Mouse (Mus musculus): ENCODE measurements around the gene Tenm2. TPM values are rescaled to one million over a fixed set of nuclear protein-coding genes. Genes with fewer than 3 reads are reported as not detected.
A peak's percentile ranks its signal among the peaks of the same experiment; 100 is the strongest.

The Tenm2 gene
- total RNA-seq, 4 experiments from 2014 or later: 143 to 181 (median 156) TPM

DNA sequence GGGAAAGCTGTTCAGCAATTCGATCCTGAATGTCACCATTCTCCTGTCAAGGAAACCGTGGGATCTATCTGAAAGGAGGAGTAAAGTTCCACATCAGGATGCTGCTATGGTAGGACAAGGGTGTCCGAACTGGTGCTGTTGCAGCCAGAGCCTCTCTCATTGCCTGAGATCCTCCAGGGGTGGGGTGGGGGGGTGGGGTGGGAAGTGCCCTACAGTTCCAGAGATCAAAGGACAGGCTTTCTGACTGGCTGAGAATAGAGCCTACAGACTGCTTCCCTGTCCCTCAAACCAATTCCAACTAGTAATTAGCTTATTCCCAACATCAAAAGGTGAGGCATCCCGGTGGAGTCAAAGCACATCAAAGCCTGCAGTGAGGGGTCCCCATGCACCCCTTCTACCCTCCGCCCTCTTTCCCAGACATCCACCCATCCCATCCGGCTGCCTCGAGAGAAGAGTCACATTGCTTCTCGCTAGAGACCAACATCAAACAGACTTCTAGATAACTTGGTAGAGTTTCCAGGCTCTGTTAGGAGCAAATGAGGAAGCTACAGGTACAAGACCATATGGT lies 630.9 kb downstream of the Tenm2 start:
- DNase-seq (ENCODE audit: low spot score in 2 of 2): no peak

DNA sequence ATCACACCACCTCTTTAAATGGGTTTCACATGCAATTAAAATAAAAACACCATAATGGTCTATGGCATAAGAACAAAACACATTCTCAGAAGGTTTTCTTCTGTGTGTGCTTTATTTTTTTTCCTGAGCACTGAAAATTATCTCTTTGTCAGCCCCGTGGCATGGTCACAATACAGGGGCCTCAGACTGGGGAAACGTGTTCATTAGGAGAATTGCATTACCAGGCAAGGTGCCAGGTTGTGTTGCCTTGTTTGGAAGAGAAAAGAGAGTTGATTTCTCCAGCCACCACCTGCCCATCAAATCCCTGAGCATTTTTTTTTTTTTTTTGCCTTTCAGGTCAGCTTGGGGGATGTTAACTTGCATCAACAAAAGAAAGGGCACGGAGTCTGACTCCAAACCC lies 631.5 kb downstream of the Tenm2 start:
- no peak for DNase-seq (ENCODE audit: low spot score in 2 of 2)

DNA sequence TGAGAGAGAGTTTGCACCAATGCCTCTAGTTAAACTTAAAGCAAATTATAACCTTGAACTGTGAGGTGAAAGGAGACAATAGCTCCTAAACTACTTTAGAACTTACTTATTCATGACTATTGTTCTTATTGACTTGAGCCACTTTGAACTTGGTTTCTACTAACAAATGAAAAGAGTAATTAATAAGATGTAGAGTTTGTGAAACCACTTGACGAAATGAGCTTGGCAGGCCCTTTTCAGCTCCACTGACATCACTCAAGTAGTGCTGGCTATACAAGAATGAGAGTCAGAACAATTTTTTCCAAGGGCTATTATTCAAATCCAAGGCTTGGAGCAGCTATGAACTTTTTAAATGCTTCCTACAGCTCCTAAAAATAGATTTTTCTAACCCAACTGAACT lies 643.3 kb downstream of the Tenm2 start:
- no peak for DNase-seq (ENCODE audit: low spot score in 2 of 2)

DNA sequence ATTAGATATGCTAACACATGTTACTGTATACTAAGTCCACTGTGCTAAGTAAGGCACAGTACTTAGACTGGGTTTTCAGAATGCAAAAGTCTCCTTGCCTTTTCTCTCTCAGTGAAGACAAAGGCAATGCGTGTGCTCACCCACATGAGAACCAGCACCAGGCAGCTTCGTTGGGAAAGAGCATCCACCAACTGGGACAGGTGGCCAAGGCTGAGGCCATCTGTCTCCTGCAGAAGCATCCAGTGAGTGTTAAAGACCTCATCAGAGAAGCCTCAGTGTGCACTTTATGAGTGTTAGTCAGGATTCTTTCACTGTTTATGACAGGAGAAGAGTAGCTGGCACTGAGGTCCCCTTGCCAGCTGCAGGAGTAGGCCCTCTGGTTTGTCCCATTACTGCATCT lies 669.6 kb downstream of the Tenm2 start:
- peak; percentile 84 to 86 for DNase-seq (ENCODE audit: low spot score in 2 of 2)

DNA sequence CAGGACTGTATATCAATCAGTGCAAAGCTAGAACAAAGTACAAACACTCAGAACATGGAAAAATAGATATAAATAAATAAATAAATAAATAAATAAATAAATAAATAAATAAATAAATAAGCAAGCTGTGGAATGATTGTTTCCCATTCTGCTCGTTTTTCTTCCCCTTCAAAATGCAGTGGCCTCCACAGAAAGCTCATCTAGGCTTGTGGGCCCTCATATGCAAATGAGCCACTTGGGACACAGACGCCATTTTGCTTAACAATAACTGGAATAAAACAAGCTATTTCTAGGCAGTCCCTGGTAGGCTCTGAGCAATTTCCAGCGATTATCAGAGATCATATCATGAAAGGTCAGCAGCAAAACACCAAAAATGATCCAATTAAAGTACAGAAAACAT lies 672.9 kb downstream of the Tenm2 start:
- no peak for DNase-seq (ENCODE audit: low spot score in 2 of 2)

DNA sequence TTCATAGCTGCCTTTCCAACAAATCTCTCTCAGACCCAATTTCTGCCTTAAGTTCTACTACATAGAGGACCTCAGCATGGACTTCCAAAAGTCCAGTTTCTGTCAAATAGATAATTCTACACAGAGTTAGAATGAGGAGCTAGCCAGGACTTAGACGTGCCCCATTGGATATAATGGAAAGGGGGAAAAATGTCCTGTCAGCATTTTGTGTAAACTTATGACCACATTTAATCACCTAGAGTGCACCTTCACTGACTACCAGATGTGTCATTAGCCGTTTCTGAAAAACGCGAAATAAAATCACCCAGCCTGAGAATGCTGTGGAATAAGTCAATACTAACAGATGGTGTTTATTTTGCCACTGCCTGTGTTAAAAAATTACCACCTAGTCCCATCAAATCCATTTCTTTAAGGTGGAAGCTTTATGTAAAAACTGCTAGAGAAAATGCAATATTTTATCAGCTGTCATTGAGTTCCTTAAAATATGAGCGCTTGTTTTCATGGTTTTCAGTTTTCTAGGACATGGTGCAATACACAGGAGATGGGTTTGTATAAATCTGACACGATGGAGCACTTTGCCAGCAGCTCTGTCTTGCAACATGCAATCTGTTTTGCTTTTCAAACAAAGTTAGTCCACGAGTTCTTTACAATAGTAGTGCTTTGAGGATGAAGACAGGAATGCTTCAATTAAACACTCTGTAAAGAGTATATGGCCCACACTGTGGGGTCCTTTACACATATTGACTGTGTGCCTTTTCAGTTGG lies 674.8 kb downstream of the Tenm2 start:
- no peak for DNase-seq (ENCODE audit: low spot score in 2 of 2)

DNA sequence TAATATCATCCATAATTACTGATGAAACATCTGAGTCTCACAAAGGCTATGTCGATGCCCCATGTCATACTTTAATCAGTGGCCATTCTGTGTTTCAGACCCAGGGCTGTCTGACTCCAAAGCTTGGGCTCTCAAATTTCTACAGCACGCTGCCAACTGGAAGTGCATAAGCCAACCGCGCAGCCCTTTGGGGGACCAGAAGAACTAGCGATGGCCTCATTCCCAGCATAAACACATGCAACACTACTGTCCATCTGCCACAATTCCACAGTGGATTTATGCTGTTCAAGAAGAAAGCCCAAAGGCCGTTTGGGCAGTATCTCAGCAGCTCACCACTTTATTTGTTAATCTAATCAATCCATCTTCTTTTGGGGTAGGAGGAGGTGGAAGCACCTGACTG lies 678.4 kb downstream of the Tenm2 start:
- no peak for DNase-seq (ENCODE audit: low spot score in 2 of 2)

DNA sequence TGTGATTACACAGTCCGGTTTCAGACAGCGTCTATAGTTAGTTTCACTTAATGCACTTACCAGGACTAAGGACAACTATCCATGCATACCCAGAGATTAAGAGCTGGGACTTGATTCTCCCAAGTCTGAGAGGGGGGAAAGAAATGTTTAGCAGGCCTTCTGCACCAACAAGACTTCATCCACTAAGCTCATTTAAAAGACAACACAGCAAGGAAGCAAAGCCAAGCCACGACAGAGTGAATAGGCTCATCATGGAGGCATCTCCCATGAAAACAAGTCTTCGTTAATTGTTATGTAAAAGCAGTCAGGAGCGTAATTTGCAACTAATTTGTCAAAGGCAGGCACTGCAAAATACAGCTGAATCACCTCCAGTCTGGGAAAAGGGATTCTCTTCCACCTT lies 682.5 kb downstream of the Tenm2 start:
- DNase-seq (ENCODE audit: low spot score in 2 of 2): no peak

DNA sequence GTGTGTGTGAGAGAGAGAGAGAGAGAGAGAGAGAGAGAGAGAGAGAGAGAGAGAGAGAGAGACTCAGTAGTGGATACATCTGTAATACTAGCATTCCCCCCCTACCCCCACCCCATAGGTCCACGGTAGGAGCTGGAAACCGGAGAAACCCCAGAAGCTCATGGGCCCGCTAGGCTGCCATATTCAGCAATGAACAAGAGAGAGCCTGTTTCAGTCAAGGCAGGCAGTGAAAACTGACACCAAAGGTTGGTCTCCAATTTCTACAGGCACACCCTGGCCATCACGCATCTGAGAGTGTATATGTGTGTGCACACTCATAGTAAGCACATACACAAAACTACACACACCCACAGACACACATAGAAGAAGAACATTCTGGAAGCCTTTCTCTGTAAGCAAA lies 685.1 kb downstream of the Tenm2 start:
- DNase-seq (ENCODE audit: low spot score in 2 of 2): no peak

DNA sequence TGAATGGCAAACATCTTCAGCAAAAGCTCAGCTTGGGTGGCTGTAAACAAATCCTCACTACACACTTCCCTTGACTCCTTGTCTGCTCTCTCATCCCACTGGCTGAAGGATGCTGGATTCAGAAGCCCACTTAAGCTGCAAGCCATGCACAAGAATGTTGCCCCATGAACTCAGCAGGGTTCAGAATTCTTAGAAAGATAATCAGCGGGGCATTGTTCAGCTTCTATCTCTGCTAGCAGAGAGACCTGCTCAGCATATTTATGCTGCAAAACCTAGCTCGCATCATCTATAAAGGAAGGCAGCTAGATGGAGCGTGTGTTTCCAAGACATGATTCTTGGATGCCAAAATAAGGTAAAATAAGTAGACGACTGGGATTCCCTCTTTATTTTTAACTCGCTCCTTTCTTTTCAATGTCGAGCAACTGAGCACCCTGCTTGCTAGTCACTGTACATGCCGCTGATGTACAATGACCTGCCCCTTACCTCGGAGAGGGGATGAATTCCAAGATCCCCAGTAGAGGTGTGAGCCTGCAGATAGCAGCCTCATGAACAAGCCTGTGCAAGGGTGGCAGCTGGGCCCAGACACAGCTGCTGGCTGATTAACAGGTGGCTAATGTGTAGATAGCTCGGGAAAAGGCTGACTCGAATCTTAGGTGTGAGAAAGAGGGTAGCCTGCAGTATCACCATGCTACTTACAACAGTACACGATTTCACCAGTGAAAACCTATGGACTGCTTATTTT lies 686.2 kb downstream of the Tenm2 start:
- no peak for DNase-seq (ENCODE audit: low spot score in 2 of 2)

DNA sequence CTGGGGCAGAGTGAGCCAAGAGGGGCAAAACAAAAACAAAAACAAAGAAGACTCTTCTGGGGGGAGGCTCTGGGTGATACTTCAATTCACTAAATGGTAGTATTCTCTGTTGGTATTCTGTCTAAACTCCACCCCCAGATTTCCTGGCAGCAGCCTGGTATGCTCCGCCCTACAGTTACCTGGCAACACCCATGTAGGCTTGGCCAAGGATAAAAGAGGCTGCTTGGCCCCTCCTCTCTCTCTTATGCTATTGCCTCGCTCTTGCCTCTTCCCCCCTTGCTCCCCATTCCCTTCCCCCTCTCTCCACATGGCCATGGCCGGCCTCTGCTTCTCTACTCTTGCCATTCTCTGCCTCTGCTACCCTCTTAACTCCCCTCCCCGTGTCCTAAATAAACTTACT lies 687.6 kb downstream of the Tenm2 start:
- DNase-seq (ENCODE audit: low spot score in 2 of 2): no peak

DNA sequence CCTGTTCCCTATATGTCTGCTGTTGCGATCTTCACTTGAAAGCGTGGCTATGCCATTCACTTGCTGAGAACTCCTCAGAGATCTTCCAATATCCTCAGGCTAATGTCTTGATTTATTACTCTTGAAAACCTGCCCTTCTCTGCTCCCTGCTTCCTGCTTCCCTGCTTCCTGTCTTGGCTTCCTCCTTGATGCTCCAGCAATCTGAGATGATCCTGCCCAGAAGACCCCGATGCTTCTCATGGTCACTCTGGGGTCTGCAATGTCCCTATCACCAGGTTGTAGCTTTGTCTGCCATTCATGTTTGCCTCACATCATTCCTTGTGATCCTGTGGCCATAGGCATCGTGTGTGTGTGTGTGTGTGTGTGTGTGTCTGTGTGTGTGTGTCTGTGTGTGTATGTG lies 697.6 kb downstream of the Tenm2 start:
- no peak for DNase-seq (ENCODE audit: low spot score in 2 of 2)

DNA sequence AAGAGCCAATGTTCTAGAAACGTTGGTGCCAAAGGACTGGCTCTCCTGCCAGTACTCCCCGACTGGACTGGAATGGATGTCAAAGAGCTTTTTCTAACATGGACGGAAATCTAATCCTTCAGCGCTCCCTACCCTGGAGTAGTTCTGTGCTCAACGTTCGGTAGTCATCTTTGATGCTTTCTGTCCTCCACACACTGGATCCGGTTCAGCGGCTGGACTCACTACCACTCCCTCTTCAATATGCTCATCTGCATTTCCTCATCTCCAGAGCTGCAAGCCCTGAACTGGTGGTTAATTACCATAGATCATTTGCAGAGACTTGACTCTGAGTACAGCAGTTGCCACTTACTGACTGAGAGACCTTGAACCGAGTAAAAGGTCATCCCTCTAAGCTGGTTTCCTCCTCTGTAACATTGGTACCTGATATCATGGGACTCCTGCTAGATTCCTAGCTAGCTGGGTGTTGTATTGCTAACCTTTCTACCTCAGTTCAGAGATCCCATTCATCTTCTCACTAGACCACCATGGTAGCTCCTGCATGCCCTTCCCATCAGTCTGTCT lies 698.1 kb downstream of the Tenm2 start:
- DNase-seq (ENCODE audit: low spot score in 2 of 2): no peak

DNA sequence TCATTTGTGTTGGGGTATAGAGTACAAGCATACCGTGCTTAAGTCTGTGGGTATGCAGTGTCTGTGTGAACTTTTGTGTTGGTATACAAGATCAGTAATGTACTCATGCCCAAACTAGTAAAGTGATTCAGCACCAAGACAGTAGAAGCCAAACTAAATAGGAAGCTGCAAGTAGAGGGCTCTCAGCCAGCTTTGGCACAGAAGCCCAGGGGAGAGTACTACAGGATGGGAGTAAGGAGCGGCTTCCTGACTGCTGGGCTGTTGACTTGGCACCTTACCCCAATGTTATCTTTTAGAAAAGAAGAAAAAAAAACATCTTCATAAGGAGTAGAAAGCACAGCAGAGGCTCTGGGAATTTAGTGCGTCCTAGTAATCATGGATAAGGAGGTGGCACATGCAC lies 700.2 kb downstream of the Tenm2 start:
- DNase-seq (ENCODE audit: low spot score in 2 of 2): no peak

DNA sequence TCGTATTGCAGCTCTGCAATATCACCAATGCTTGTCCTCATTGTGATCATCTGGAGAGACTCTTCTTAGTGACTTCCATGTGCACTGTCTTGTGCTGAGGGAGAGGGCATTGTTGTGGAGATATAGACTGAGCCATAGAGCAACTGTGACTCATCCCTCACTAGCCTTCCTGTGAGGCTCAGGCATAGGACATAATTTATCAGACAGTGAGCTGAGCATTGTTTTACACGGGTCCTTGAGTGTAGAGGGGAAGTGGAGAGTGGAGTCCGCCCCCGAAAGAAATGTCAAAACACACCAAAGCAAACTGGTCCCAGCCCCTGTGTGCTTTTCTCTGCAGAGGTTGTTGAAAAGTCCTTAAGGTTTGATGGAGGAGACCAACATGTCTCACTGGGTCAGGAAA lies 704.1 kb downstream of the Tenm2 start:
- no peak for DNase-seq (ENCODE audit: low spot score in 2 of 2)

DNA sequence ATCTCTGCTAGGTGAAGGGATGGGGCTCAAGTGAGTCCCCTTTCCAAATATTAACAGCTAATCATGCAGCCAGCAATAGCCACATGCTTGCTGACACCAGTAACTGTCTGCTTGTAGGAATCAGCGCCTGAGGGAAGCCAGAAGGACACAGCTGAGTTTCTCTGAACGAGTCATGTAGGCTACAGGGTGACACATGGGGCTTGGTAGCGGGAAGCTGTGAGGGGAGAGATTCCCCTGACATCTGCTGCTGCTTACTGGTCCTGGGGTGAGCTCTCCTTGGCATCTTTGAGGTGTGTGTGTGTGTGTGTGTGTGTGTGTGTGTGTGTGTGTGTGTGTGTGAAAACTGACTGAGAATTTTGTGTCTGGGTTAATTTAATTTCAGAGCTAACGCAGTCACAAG lies 708.3 kb downstream of the Tenm2 start:
- DNase-seq (ENCODE audit: low spot score in 2 of 2): no peak

DNA sequence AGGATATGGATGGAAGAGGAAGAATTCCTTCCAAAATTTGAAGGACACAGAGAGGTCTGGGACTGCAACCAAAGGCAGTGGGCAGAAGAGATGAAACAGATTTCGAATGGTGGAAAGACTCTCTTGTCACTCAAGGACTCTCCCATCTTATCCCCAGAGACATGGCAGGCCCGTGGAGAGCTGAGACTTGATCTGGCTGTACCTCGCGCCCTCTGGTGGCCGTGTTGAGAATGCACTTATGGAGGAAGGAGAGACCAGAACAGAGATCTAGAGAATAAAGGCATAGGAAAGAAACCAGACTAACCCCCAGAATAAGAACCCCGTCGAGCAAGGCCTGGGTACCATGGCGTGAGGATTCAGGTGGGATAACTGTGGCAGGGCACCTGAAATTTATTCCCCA lies 709.4 kb downstream of the Tenm2 start:
- DNase-seq (ENCODE audit: low spot score in 2 of 2): peak; percentile 81 to 91

DNA sequence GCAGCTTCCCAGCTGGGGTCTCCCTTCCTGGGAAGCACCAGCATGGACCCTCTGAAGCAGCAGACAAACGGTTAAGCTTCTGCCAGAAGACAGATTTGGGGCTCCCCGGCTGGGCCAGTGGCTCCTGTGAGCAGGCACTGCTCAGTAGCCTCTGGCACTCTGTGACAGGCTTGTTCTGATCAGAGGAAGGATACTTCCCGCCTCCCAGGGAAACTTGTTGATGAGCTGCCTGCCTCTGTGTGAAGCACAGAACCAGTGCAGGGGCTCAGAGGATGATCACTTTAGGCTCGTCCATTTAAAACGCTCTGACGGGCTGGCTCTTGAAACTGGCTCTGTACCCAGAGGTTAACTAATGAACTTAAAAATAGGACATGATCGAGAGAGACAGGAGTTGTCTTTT lies 723.3 kb downstream of the Tenm2 start:
- no peak for DNase-seq (ENCODE audit: low spot score in 2 of 2)

DNA sequence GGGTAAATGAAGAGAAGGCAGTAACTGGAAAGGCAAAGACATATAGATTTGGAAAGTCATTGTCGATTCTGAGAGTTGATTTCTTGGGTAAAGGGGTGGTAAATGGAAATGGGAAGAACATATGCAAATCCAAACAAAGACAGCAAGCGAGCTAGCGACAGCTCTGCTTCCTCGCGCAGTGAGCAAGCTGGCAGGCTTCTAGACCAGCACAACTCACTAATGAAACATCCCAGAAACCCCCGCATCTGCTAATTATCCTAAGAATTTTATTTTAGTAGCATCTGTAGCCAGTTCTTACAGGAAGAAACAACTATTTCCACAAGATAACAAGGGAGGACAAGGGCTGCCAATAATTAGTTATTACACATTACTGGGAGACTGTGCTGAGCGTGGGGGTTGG lies 727.5 kb downstream of the Tenm2 start:
- no peak for DNase-seq (ENCODE audit: low spot score in 2 of 2)

DNA sequence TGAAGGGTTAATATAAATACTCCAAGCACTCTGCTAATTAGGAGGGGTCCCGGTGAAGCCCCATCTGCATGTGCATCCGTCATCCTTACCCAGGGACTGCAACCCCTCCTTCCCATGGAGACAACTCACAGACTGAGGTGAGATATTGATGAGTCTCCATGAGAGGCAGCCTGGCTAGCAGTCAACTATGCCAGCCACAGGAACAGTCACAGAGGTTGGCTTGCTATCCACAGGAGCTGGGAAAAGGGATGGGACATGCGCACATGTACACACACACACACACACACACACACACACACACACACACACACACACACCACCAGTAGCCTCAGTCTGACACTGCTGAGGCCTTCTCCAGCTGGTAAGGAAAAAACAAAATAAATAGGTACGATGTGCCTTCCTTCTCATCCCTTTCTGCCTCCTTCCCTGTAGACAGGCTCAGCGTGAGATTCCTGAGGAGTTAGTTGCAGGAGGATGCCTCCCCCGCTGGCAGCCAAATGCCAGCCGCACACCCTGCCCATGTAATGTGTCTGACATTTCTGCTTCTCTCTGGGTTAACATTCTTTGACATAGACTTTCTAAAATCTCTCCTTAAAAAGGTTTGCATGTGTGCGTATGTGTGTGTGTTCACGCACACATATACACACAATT lies 740.7 kb downstream of the Tenm2 start:
- DNase-seq (ENCODE audit: low spot score in 2 of 2): no peak

DNA sequence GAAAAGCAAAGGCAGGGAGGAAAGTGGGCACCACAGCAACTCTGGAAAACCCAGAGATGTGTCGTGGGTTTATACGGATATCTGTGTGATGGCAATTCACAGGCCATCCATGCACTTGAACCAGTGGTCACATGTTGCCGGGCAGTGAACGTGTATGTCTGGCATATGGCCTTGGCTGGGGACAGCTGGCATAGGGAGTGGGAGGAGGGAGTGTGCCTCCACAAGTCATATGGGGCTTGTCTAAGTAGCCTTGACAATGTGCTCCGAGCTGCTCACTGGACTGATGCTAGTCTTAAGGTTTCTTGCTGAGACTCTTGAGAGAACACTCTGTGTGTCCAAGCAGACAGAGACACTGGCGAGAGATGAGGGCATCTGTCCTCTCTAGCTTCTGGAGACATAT lies 743.5 kb downstream of the Tenm2 start:
- DNase-seq (ENCODE audit: low spot score in 2 of 2): no peak

DNA sequence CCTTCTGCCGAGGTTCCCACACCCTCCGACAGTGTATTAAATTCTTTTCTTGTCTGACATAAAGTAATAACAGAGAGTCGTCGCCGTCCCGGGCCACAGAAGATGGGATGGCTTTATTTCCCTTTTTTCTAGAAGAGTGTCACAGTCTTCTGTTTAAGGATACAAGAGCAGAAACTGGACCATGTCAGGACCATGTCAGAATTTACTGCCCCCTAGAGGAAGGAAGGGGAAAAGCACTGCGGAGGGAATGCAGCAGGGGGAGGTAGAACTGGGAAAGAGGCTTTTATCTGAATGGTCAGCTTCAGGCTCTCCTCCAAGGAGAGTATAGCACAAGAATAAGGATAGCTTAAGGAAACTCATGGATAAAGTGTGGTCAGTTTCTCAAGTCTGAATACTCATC lies 745.7 kb downstream of the Tenm2 start:
- DNase-seq (ENCODE audit: low spot score in 2 of 2): no peak

Measured in layer of hippocampus, adult 8-10 months (tissue).